Mouse (Mus musculus) myocyte (in vitro differentiated cells): ENCODE results near the gene Ythdf2. TPM values are rescaled to one million over a fixed set of nuclear protein-coding genes. Genes with fewer than 3 reads are reported as not detected.

Experiments used
- H3K27me3 ChIP-seq: one replicate; pipeline ENCODE4 v1.6.1; 2011; ENCODE audit not compliant: control insufficient read depth, insufficient read depth, insufficient read length
- H3K36me3 ChIP-seq: one replicate; pipeline ENCODE4 v1.6.1; 2011; ENCODE audit not compliant: control insufficient read depth, insufficient read depth
- H3K4me2 ChIP-seq: one replicate; pipeline ENCODE4 v1.6.1; 2011; ENCODE audit warnings: low read depth, control low read depth
- H3K4me3 ChIP-seq: one replicate; pipeline ENCODE4 v1.5.1; 2011; ENCODE audit warnings: mild to moderate bottlenecking, control low read depth, moderate library complexity
- H3K79me2 ChIP-seq: one replicate; pipeline ENCODE4 v1.6.1; 2011; ENCODE audit not compliant: control insufficient read depth, insufficient read depth
- H3ac ChIP-seq: one replicate; pipeline ENCODE4 v1.6.1; 2011; ENCODE audit not compliant: control insufficient read depth, insufficient read length
- CEBPB ChIP-seq: IDR thresholded peaks from 2 replicates; pipeline ENCODE4 v1.6.1; 2011; ENCODE audit warnings: mild to moderate bottlenecking, moderate library complexity; ENCODE audit not compliant: poor library complexity, insufficient read depth, severe bottlenecking
- E2F4 ChIP-seq: IDR thresholded peaks from one replicate; pipeline ENCODE4 v1.6.1; 2011; ENCODE audit warnings: mild to moderate bottlenecking, control low read depth, moderate library complexity; ENCODE audit not compliant: insufficient read depth
- MAX ChIP-seq: IDR thresholded peaks from one replicate; pipeline ENCODE4 v1.6.1; 2011; ENCODE audit warnings: low read depth, mild to moderate bottlenecking, control low read depth
- MYOD1 ChIP-seq, 3 experiments: IDR thresholded peaks; one replicate each; pipeline ENCODE4 v1.6.1; 2011; ENCODE audit warnings: control low read depth in 2 of 3, low read depth in 2 of 3, mild to moderate bottlenecking in 2 of 3, moderate library complexity in 1 of 3; ENCODE audit not compliant: insufficient read length in 2 of 3, control insufficient read depth in 1 of 3
- MYOG ChIP-seq, 3 experiments: IDR thresholded peaks; one replicate each; pipeline ENCODE4 v1.6.1; 2011; ENCODE audit warnings: control low read depth in 2 of 3, low read depth in 2 of 3, mild to moderate bottlenecking in 2 of 3; ENCODE audit not compliant: insufficient read length in 2 of 3, control insufficient read depth in 1 of 3, insufficient read depth in 1 of 3
- POLR2A ChIP-seq: IDR thresholded peaks from one replicate; pipeline ENCODE4 v1.6.1; 2011; ENCODE audit warnings: low read depth, mild to moderate bottlenecking, control low read depth, moderate library complexity; ENCODE audit not compliant: insufficient read length
- POLR2AphosphoS2 ChIP-seq: IDR thresholded peaks from one replicate; pipeline ENCODE4 v1.6.1; 2011; ENCODE audit warnings: low read depth, control low read depth; ENCODE audit not compliant: insufficient read length
- REST ChIP-seq: IDR thresholded peaks from one replicate; pipeline ENCODE4 v1.6.1; 2011; ENCODE audit warnings: mild to moderate bottlenecking, control low read depth, moderate library complexity; ENCODE audit not compliant: insufficient read depth, insufficient read length
- SRF ChIP-seq: IDR thresholded peaks from one replicate; pipeline ENCODE4 v1.6.1; 2011; ENCODE audit warnings: low read depth; ENCODE audit not compliant: control insufficient read depth, insufficient read length
- TCF12 ChIP-seq: IDR thresholded peaks from one replicate; pipeline ENCODE4 v1.6.1; 2011; ENCODE audit warnings: mild to moderate bottlenecking, control low read depth; ENCODE audit not compliant: poor library complexity, insufficient read depth, severe bottlenecking
- TCF3 ChIP-seq: IDR thresholded peaks from one replicate; pipeline ENCODE4 v1.6.1; 2011; ENCODE audit warnings: low read depth, control low read depth; ENCODE audit not compliant: insufficient read length
- USF1 ChIP-seq: IDR thresholded peaks from one replicate; pipeline ENCODE4 v1.6.1; 2011; ENCODE audit warnings: low read depth, mild to moderate bottlenecking, control low read depth, moderate library complexity
- polyA plus RNA-seq: library from polyadenylated mRNA; unstranded; fragments of >200 nt; fragmentation: generic; extraction: Trizol; gene quantifications from one replicate; pipeline ENCODE4 v1.2.1, GENCODE M21; 2012; ENCODE audit warnings: missing spikeins

Gene Ythdf2
- polyA plus RNA-seq, 1 experiment, result 20.7 TPM

DNA sequence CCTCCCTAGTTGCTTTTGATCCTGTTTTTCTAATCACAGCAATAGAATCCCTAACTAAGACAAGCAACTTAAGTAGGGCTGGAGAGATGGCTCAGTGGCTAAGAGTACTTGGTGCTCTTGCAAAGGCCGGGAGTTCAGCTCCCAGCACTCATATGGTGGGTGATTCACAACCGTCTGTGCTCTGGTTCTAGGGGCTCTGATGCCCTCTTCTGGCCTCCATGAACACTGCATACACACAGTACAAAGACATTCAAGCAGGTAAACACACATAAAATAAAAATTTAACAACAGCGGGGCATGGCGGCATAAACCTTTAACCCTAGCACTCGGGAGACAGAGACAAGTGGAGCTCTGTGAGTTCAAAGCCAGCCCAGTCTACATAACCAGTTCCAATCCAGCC is 65.9 kb downstream of the Ythdf2 start:
- Histone ChIP-seq H3K36me3 (no peaks in the 10 kb centered on the region), H3ac (no peak overlapping the region), H3K79me2 (no peaks in the 10 kb centered on the region), H3K4me3 (no peak overlapping the region), H3K4me2 (no peak overlapping the region), H3K27me3 (peaks cover 20% of the 10 kb centered on the region)
- TF ChIP-seq TCF12 (no peak), MYOD1 (IDR thresholded peaks at IDR 0.05; ENCODE audit: control insufficient read depth in 1 of 3, insufficient read length in 2 of 3, low read depth in 2 of 3) (no peak), E2F4 (no peak), MAX (no peak), USF1 (no peak), POLR2AphosphoS2 (no peak), CEBPB (no peak), TCF3 (no peak), REST (no peak), MYOG (IDR thresholded peaks at IDR 0.05; ENCODE audit: control insufficient read depth in 1 of 3, insufficient read depth in 1 of 3, insufficient read length in 2 of 3, low read depth in 2 of 3) (no peak), POLR2A (no peak), SRF (no peak)

- no peaks in the 10 kb centered on the region for H3K36me3 ChIP-seq
- no peaks in the 10 kb centered on the region for H3K79me2 ChIP-seq
- no peak overlapping the region for H3K4me2 ChIP-seq
- no peak overlapping the region for H3K4me3 ChIP-seq
- TF ChIP-seq POLR2AphosphoS2 (no peak), TCF12 (no peak), MYOG (IDR thresholded peaks at IDR 0.05; ENCODE audit: control insufficient read depth in 1 of 3, insufficient read depth in 1 of 3, insufficient read length in 2 of 3, low read depth in 2 of 3) (no peak), POLR2A (no peak), E2F4 (no peak), TCF3 (no peak), REST (no peak), CEBPB (no peak), MAX (no peak), SRF (no peak), USF1 (no peak), MYOD1 (IDR thresholded peaks at IDR 0.05; ENCODE audit: control insufficient read depth in 1 of 3, insufficient read length in 2 of 3, low read depth in 2 of 3) (no peak)
- no peak overlapping the region for H3ac ChIP-seq
- H3K27me3 ChIP-seq, result peaks cover 31% of the 10 kb centered on the region
Observed at GRCm38 (mm10) chr4:132145092-132145491, 67.0 kb downstream of the Ythdf2 start.

DNA sequence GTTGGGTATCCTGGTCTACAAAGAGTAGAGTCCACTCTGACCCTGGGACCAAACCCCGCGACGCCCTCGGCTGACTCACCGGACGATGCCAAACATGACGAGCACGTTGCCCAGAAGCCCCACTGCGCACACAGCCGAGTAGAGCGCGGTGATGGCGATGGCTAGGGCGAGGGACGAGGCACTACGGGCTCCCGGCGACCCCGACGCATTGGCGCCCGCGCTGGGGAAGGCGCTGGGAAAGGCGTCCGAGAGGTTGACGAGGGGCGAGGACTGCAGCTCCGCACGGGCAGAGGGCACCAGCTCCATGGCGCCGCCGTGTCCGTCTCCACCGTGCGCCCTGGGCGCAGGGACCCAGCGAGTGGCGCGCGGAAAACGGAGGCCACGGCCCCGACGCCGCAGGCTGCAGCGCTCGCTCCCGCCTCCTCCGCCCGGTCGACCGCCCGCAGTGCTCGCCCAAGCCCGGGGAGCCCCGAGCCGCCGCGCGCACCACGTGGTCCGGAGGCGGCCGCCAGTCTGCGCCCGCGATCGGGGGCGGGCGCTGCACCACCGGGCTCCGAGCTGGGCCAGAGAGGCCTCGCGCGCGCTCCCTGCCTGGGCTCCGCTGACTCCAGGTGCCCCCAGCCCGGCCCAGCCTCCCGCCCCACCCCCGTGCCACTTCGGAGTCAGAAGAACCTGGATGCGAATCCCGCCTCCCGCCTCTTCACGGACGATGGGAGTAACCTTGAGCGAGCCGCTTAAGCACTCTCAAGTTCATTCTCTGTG is 67.8 kb downstream of the Ythdf2 start, which contains the start of gene Oprd1:
Gene Oprd1 (minus strand): TSS at position 407 of the 762 bp plus-strand sequence.
- Histone ChIP-seq H3K27me3 (peaks cover 35% of the 10 kb centered on the region), H3ac (no peak within 1 kb of the TSS), H3K4me2 (peak within 1 kb of the TSS; percentile 34), H3K79me2 (no peaks in the 10 kb centered on the region), H3K36me3 (no peaks in the 10 kb centered on the region), H3K4me3 (no peak within 1 kb of the TSS)
- TF ChIP-seq SRF (no peak), POLR2AphosphoS2 (no peak), TCF12 (no peak), CEBPB (no peak), MYOD1 (IDR thresholded peaks at IDR 0.05; ENCODE audit: control insufficient read depth in 1 of 3, insufficient read length in 2 of 3, low read depth in 2 of 3) (no peak), REST (no peak), TCF3 (no peak), MYOG (IDR thresholded peaks at IDR 0.05; ENCODE audit: control insufficient read depth in 1 of 3, insufficient read depth in 1 of 3, insufficient read length in 2 of 3, low read depth in 2 of 3) (no peak), POLR2A (no peak), USF1 (no peak), MAX (no peak), E2F4 (no peak)

DNA sequence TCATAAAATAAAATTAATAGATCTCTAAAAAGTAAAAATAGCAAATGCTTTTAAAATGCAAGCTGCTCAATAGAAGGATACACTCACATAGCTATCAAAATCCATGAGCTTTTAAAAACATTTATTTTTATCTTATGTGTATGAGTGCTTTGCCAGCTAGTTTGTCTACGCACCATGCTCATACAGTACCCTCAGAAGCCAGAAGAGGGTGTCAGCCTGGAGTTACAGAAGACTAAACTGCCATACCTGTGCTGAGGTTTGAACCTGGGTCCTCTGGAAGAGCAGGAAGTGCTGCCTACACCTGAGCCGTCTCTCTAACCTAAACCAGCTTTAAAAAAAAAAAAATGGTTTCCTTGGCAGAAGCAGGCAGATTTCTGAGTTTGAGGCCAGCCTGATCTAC is 73.5 kb downstream of the Ythdf2 start:
- Histone ChIP-seq H3ac (no peak overlapping the region), H3K79me2 (no peaks in the 10 kb centered on the region), H3K4me2 (no peak overlapping the region), H3K4me3 (no peak overlapping the region), H3K36me3 (no peaks in the 10 kb centered on the region), H3K27me3 (peaks cover 25% of the 10 kb centered on the region)
- TF ChIP-seq REST, result no peak
- TF ChIP-seq POLR2AphosphoS2, result no peak
- TF ChIP-seq MAX, result no peak
- TF ChIP-seq E2F4, result no peak
- no peak for TF ChIP-seq USF1
- TF ChIP-seq CEBPB, result no peak
- TF ChIP-seq TCF3, result no peak
- no peak for TF ChIP-seq MYOG (IDR thresholded peaks at IDR 0.05; ENCODE audit: control insufficient read depth in 1 of 3, insufficient read depth in 1 of 3, insufficient read length in 2 of 3, low read depth in 2 of 3)
- no peak for TF ChIP-seq MYOD1 (IDR thresholded peaks at IDR 0.05; ENCODE audit: control insufficient read depth in 1 of 3, insufficient read length in 2 of 3, low read depth in 2 of 3)
- TF ChIP-seq SRF, result no peak
- no peak for TF ChIP-seq TCF12

DNA sequence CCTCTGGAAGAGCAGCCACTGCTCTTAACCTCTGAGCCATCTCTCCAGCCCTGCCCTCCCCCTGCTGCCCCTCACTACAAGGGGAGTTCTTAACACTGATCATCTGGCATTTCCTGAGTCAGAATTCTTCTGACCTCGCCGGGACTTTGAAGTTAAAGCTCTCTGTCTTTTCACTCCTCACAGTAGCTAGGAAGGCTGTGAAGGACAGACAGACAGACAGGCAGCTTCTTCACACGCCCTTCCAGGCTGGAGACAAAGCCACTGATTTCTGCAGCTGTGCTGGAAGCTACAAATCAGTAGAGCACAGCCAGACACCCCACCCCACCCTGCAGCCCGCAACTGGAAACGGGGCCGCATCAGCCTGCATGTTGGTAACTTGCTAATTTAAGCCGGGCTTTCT is 75.1 kb downstream of the Ythdf2 start:
- H3ac ChIP-seq, result no peak overlapping the region
- TF ChIP-seq TCF3 (no peak), SRF (no peak), MYOD1 (IDR thresholded peaks at IDR 0.05; ENCODE audit: control insufficient read depth in 1 of 3, insufficient read length in 2 of 3, low read depth in 2 of 3) (no peak), REST (no peak), MYOG (IDR thresholded peaks at IDR 0.05; ENCODE audit: control insufficient read depth in 1 of 3, insufficient read depth in 1 of 3, insufficient read length in 2 of 3, low read depth in 2 of 3) (no peak), POLR2AphosphoS2 (no peak), MAX (no peak), E2F4 (no peak), USF1 (no peak), CEBPB (no peak), POLR2A (no peak), TCF12 (no peak)
- no peaks in the 10 kb centered on the region for H3K36me3 ChIP-seq
- H3K4me2 ChIP-seq, result no peak overlapping the region
- H3K4me3 ChIP-seq, result no peak overlapping the region
- H3K79me2 ChIP-seq, result no peaks in the 10 kb centered on the region
- H3K27me3 ChIP-seq, result peaks cover 21% of the 10 kb centered on the region
